Mouse (Mus musculus) heart, embryonic 15.5 days (tissue): ENCODE measurements around the gene Cog3. TPM values are rescaled to one million over a fixed set of nuclear protein-coding genes. Genes with fewer than 3 reads are reported as not detected.
A peak's percentile ranks its signal among the peaks of the same experiment; 100 is the strongest.

Source experiments
- ATAC-seq: fragments of 200-750 bp; cut with Nextera tagmentation; replicated peaks from 2 replicates; pipeline ENCODE4 v1.8.0; 2017; ENCODE audit warnings: low read depth, moderate TSS enrichment; ENCODE audit not compliant: insufficient number of reproducible peaks, insufficient read depth, low FRiP score
- H3K27ac ChIP-seq: fragments of 300-500 bp; sonication (generic); 2 replicates; pipeline ENCODE4 v1.5.1; 2015; ENCODE audit warnings: mild to moderate bottlenecking, inconsistent platforms
- H3K27me3 ChIP-seq: fragments of 300-500 bp; sonication (generic); 2 replicates; pipeline ENCODE4 v1.6.1; 2015; ENCODE audit warnings: inconsistent platforms
- H3K36me3 ChIP-seq: fragments of 300-500 bp; sonication (generic); 2 replicates; pipeline ENCODE4 v1.6.1; 2015; ENCODE audit warnings: mild to moderate bottlenecking, inconsistent platforms
- H3K4me1 ChIP-seq: fragments of 300-500 bp; sonication (generic); replicated peaks from 2 replicates; pipeline ENCODE4 v1.6.1; 2015; ENCODE audit warnings: inconsistent platforms
- H3K4me2 ChIP-seq: fragments of 300-500 bp; sonication (generic); 2 replicates; pipeline ENCODE4 v1.6.1; 2015; ENCODE audit warnings: inconsistent platforms, mild to moderate bottlenecking, moderate library complexity
- H3K4me3 ChIP-seq: fragments of 300-500 bp; sonication (generic); 2 replicates; pipeline ENCODE4 v1.5.1; 2015; ENCODE audit warnings: mild to moderate bottlenecking, inconsistent platforms
- H3K9ac ChIP-seq: fragments of 300-500 bp; sonication (generic); 2 replicates; pipeline ENCODE4 v1.6.1; 2015; ENCODE audit warnings: mild to moderate bottlenecking, inconsistent platforms
- H3K9me3 ChIP-seq: fragments of 300-500 bp; sonication (generic); replicated peaks from 2 replicates; pipeline ENCODE4 v1.6.1; 2016; ENCODE audit warnings: inconsistent platforms
- WGBS: fragments of 180-500 bp; shearing (Covaris S2); methylation state at CpG from one replicate; pipeline ENCODE4 v1.1.7; 2015; ENCODE audit warnings: mixed read lengths; 5-methylcytosine and 5-hydroxymethylcytosine counted together
- polyA plus RNA-seq: library from polyadenylated mRNA; unstranded; fragments of >200 nt; fragmentation: Nextera tagmentation; extraction: Ambion mirVana; gene quantifications from 2 replicates; pipeline ENCODE4 v1.2.1, GENCODE M21; 2015

Gene Cog3
- polyA plus RNA-seq: 11.8 and 14.3 TPM in 2 replicates

- Histone ChIP-seq H3K36me3 (no peaks in the 10 kb centered on the region), H3K27ac (peak within 1 kb of the TSS; percentile 85), H3K4me2 (peak within 1 kb of the TSS; percentile 67), H3K27me3 (no peaks in the 10 kb centered on the region), H3K4me1 (peaks cover 18% of the 10 kb centered on the region), H3K9me3 (no peaks in the 10 kb centered on the region), H3K4me3 (peak within 1 kb of the TSS; percentile 75), H3K9ac (peak within 1 kb of the TSS; percentile 70)
- WGBS: under 1% methylated on average over 78 of the region's 78 CpGs
- peak; percentile 95 for ATAC-seq
These were observed at the start of gene Cog3 for GRCm38 (mm10) chr14:75753991-75754817. Gene Cog3 (minus strand): TSS chr14:75754517.

- Histone ChIP-seq H3K4me2 (no peak overlapping the region), H3K27me3 (no peaks in the 10 kb centered on the region), H3K9ac (no peak overlapping the region), H3K9me3 (no peaks in the 10 kb centered on the region), H3K27ac (no peak overlapping the region), H3K4me3 (no peak overlapping the region), H3K36me3 (no peaks in the 10 kb centered on the region), H3K4me1 (peaks cover 6% of the 10 kb centered on the region)
- no peak for ATAC-seq
- 40% methylated on average over 5 of the region's 5 CpGs for WGBS
These were observed 43.6 kb upstream of the Cog3 start for GRCm38 (mm10) chr14:75797769-75798386.

- Histone ChIP-seq H3K27me3 (no peaks in the 10 kb centered on the region), H3K9ac (no peak overlapping the region), H3K27ac (no peak overlapping the region), H3K36me3 (no peaks in the 10 kb centered on the region), H3K4me2 (no peak overlapping the region), H3K9me3 (no peaks in the 10 kb centered on the region), H3K4me3 (no peak overlapping the region), H3K4me1 (no peaks in the 10 kb centered on the region; the same call in 1 of the 2 replicates)
- WGBS: 82% methylated on average over 4 of the region's 4 CpGs
- no peak for ATAC-seq
These were observed 41.6 kb upstream of the Cog3 start for GRCm38 (mm10) chr14:75795918-75796317.

DNA sequence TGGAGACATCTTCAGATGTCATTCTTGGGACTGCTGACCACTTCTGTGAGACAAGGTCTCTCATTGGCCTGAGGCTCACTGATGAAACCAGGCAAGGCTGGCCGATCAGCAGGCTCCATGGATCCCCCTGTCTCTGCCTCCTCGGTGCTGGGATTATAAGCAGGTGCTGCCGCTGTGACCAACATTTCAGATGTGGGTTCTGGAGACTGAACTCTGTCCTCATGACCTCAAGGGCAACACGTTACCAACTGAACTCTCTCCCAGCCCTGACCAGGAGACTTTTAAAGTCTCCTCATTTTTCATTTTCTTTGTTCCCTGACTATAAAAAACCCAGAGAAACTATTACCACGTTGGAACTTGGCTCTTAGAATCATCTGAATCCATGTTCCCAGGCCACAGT is 40.4 kb upstream of the Cog3 start:
- ATAC-seq: no peak
- Histone ChIP-seq H3K27me3 (no peaks in the 10 kb centered on the region), H3K27ac (no peak overlapping the region), H3K4me3 (no peak overlapping the region), H3K9me3 (no peaks in the 10 kb centered on the region), H3K4me2 (no peak overlapping the region), H3K4me1 (no peaks in the 10 kb centered on the region; the same call in 1 of the 2 replicates), H3K9ac (no peak overlapping the region), H3K36me3 (no peaks in the 10 kb centered on the region)
- WGBS: 77% methylated on average over 5 of the region's 5 CpGs

- Histone ChIP-seq H3K9me3 (no peaks in the 10 kb centered on the region), H3K9ac (no peak overlapping the region), H3K27ac (no peak overlapping the region), H3K4me1 (no peaks in the 10 kb centered on the region; the same call in 1 of the 2 replicates), H3K36me3 (no peaks in the 10 kb centered on the region), H3K4me3 (no peak overlapping the region), H3K4me2 (no peak overlapping the region), H3K27me3 (no peaks in the 10 kb centered on the region)
- no peak for ATAC-seq
- WGBS: 75% methylated on average over 6 of the region's 6 CpGs
These were observed 40.0 kb upstream of the Cog3 start for GRCm38 (mm10) chr14:75794324-75794723.

DNA sequence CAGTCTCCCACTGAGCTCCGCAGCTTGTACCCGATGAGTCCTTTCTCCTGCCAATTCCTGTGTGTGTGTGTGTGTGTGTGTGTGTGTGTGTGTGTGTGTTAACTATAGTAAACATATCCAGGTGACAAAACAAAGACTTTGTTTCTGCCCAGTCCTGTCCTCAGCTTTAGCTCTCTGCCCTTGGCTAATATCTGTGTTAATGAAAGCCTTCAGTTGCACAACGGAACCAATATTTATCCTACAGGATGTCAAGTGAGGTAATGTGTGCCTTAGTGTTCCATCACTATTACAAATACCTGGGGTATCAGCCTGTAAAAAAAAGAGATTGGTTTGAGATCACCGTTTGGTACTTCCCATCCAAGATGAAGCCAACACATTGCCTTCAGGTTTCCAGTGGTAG is 38.8 kb upstream of the Cog3 start:
- WGBS: 92% methylated on average over 4 of the region's 4 CpGs
- Histone ChIP-seq H3K27me3 (no peaks in the 10 kb centered on the region), H3K9me3 (no peaks in the 10 kb centered on the region), H3K4me1 (no peaks in the 10 kb centered on the region; the same call in 1 of the 2 replicates), H3K4me3 (no peak overlapping the region), H3K9ac (no peak overlapping the region), H3K4me2 (no peak overlapping the region), H3K27ac (no peak overlapping the region), H3K36me3 (no peaks in the 10 kb centered on the region)
- no peak for ATAC-seq

DNA sequence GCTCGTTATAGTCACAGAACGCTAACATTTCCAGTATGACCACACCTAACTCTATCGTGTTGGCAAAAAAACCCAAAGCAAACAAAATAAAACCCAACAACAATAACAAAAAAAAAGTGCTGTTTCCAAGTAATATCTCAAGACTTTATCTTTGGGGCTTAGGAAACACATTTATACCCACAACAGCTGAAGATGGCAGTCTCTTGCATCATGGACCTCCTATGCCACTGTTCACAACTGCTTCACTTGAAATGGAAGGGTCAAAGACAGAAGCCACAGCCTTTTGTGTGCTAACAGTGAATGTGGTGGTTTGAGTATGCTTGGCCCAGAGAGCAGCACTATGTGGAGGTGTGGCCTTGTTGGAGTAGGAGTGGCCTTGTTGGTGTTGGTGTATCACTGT is 37.1 kb upstream of the Cog3 start:
- Histone ChIP-seq H3K9me3 (no peaks in the 10 kb centered on the region), H3K27me3 (no peaks in the 10 kb centered on the region), H3K36me3 (no peaks in the 10 kb centered on the region), H3K4me1 (peaks cover 3% of the 10 kb centered on the region; the same call in 1 of the 2 replicates), H3K27ac (no peak overlapping the region), H3K4me3 (no peak overlapping the region), H3K4me2 (no peak overlapping the region), H3K9ac (no peak overlapping the region)
- WGBS: 78% methylated on average over 3 of the region's 3 CpGs
- no peak for ATAC-seq

DNA sequence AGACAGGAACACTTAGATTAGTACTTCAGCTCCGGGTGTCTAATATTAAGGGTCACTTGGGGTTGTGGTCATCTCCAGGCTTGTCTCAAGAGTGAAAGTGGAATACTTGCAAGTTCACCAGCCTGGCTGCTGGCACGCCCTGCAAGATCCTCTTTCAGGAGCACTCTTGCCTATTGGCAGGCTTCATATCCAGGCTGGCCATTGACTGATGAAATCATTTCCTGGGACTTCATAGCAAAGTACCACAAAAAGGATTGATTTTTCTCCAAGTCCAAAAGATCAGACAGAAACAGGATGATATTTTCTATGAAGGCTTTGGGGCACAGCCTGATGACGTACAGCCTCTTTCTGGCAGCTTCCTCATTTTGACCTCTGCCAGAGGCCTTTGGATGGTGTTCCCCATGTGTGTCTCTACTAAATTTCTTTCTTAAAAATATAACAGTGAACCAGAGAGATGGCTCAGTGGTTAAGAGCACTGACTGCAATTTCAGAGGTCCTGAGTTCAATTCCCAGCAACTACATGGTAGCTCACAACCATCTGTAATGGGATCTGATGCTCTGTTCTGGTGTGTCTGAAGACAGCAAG is 36.2 kb upstream of the Cog3 start:
- H3K27me3 ChIP-seq: no peaks in the 10 kb centered on the region
- no peak overlapping the region for H3K27ac ChIP-seq
- no peak overlapping the region for H3K4me2 ChIP-seq
- H3K9me3 ChIP-seq: no peaks in the 10 kb centered on the region
- H3K36me3 ChIP-seq: no peaks in the 10 kb centered on the region
- WGBS: 81% methylated on average over 3 of the region's 3 CpGs
- peaks cover 10% of the 10 kb centered on the region for H3K4me1 ChIP-seq
- H3K4me3 ChIP-seq: no peak overlapping the region
- no peak overlapping the region for H3K9ac ChIP-seq
- no peak for ATAC-seq

DNA sequence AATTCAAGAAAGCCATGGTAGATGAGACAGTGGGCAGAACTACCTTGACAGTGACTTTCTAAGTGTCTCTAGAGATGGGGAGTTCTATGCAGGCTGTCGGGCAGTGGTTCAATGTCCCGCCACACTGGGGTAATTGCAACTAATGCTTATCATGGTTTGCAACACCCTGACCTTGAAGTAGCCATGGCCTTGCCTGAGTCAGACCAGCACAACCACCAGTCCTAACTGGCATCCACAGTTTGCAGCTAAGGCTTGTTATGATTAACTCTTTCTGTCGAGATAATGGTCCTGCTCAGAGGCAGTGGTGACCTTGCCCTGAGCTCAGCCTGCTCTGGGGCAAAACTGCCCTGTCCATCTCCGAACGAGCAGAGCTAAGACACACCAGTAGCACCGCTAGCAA is 35.0 kb upstream of the Cog3 start:
- no peak overlapping the region for H3K9ac ChIP-seq

GRCm38 (mm10) chr14:75787794-75788175 is 33.5 kb upstream of the Cog3 start:
- peaks cover 11% of the 10 kb centered on the region for H3K4me1 ChIP-seq
- H3K36me3 ChIP-seq: no peaks in the 10 kb centered on the region
- no peak for ATAC-seq
- H3K9ac ChIP-seq: no peak overlapping the region
- H3K9me3 ChIP-seq: no peaks in the 10 kb centered on the region
- peak overlapping the region; percentile 85 for H3K4me2 ChIP-seq
- WGBS: 36% methylated on average over 7 of the region's 7 CpGs
- no peak overlapping the region for H3K27ac ChIP-seq
- H3K27me3 ChIP-seq: no peaks in the 10 kb centered on the region
- H3K4me3 ChIP-seq: no peak overlapping the region

More for the DNA sequence above, 35.0 kb upstream of the Cog3 start:
- WGBS: 59% methylated on average over 6 of the region's 6 CpGs
- H3K4me1 ChIP-seq: peaks cover 11% of the 10 kb centered on the region
- no peaks in the 10 kb centered on the region for H3K27me3 ChIP-seq
- no peaks in the 10 kb centered on the region for H3K36me3 ChIP-seq
- no peak overlapping the region for H3K4me3 ChIP-seq
- no peak overlapping the region for H3K27ac ChIP-seq
- no peaks in the 10 kb centered on the region for H3K9me3 ChIP-seq
- no peak overlapping the region for H3K4me2 ChIP-seq
- no peak for ATAC-seq

DNA sequence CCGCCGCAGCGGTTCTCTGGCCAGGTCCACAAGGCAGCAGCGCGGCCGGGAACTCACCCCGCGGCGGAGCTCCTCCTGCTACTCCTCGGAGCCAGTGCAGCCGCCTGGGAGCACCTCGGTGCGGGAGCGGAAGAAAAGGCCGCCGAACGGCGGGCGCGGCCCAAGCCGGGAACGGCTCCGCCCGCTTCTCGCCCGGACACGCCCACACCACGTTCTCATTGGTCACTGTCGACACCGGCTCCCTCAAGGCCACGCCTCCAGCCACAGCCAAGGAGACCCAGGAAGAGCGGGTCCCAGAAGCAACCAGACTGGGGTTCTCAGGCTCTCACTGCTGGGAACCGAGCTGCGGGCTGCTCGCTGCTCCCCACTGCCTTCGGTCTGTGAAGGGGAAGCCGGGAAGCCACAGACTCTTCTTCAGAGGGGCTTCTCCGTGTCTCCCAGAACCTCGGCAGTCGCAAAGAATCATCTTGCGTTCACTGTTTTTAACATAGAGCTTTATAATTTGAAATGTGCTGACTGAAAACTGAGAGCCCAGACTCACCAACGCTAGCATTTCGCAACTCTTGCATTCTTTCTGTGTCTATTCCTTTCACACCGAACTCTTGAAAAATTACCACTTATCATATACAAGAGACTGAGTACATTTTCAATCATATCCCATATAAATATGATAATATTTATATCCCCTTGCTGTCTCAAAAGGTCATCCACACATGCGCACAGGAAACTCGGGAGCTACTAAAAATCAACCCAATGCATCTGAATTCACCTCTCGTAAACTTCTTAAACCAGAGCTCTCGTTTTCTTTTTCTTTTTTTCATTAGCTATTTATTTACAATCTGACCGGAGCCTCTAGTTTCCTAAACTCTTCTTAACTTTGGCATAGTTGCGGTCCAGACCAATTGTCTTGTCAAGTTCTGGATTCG is 32.8 kb upstream of the Cog3 start, which contains the start of gene Slc25a30:
Slc25a30 (minus strand) TSS at position 170 of the 926 bp plus-strand sequence.
- H3K4me2 ChIP-seq: peak within 1 kb of the TSS; percentile 85
- H3K4me3 ChIP-seq: peak within 1 kb of the TSS; percentile 85
- 5% methylated on average over 51 of the region's 51 CpGs for WGBS
- peak; percentile 100 for ATAC-seq
- no peaks in the 10 kb centered on the region for H3K27me3 ChIP-seq
- peak within 1 kb of the TSS; percentile 82 for H3K27ac ChIP-seq
- H3K9me3 ChIP-seq: no peaks in the 10 kb centered on the region
- peaks cover 11% of the 10 kb centered on the region for H3K4me1 ChIP-seq
- H3K9ac ChIP-seq: peak within 1 kb of the TSS; percentile 80
- H3K36me3 ChIP-seq: no peaks in the 10 kb centered on the region
